Mouse (Mus musculus) cerebellum, adult 8-10 months (tissue): ENCODE results near the gene Tmem125.
"Not testable (repeated sequence)": the region's sequence is repeated elsewhere in the genome, so short reads cannot be mapped to it uniquely, and the experiment has no call there.

Source experiments
- DNase-seq: peaks from one replicate; pipeline ENCODE4 v3.0.0; 2022

The Tmem125 gene

DNA sequence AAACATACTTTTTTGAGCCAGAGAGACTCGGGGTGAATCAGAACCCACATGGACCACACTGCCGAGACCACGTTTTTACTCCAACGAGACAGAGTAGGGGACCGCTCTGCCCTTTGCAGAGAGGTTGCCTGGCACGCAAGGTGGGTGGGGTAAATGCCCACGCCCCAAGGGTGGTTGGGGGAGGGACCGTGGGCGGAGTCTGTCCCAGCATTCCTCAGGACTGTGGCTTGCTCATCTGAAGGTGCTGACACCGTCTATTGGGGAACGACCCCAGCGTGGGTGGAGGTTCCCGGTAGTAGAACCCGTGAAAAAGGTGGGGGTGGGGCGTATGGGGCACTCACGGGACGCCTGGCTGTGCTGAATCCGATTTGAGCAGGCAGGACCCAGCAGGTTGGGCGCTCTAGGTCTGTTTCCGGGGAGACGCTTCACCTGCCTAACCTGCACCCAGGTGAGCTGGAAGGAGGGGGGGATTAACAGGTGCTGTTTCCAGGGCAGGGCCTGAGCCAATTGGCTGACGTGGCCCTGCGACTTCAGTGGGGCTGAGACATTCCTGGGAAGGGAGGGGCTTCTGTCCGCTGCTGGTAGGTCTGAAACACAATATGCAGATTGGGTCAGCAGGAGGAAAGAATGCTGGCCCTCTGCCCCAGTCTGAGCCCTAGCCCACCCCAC is at the start of gene Tmem125:
Gene Tmem125, minus strand, starts transcription at position 453 of the 669 bp plus-strand sequence.
- DNase-seq: no peak

DNA sequence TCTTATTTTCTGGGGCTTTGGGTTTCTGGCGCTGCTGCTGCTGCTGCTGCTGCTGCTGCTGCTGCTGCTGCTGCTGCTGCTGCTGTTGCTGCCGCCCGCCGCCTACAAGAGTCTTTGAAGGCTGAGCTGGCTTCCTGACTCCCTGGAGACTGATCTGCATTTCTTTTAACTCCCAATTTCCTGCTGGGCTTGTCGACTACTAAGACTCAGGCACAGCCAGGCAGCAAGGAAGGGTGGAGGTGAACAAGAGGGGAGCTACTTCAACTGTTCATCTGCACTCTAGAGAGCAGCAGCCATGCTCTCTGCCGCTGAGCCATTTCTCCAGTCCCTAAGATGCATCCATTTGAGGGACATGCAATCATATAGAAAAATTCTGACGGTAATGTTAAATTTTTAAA is 45.9 kb upstream of the Tmem125 start:
- DNase-seq: no peak

DNA sequence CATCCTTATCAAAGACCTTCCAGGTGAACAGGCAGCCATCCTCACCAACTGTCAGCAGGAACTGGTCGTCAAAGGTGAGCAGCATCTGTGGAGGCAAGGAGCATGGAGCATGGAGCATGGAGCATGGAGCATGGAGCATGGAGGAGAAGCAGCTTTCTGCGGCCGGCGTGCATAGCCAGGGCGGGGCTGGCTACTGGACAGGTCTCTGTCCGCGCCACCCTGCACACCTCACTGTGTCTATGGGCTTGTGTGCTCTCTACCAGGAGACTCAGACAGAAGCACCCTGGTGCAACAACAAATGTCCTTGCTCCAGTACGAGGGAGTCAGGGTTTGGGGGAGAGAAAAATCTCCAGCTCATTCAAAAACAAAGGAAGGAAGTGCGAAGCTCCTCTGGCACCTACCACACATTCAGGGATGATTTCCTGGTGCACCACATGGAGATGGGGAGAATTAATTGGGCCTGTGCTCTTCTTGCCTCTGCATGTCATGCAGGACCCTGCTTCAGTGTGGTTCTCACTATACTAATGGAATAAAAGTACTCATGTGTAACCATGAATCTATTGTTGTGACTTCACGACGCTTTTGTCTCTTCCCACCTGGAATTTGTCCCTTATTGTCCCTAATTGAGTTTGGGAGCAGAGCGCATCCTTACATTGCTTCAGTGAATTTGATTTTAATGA is 45.3 kb upstream of the Tmem125 start:
- DNase-seq: no peak

DNA sequence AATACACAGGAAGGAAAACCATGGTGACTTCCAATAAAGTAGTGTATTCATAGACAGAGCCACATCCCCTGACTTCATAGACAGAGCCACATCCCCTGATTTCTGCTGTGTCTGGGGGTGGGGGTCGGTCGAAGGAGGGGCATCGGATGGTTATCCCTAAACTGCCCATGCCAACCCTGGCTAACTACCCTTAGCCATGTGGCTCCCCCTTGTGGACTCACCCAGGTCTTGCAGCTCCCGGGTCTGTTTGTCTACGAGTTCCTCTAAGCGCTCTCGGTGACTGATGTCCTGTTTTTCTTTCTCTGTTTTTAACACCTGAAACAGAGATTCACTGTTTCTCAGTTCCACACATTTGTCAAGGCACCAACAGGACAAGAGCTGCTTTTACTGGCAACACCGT is 38.8 kb upstream of the Tmem125 start:
- DNase-seq: no peak

DNA sequence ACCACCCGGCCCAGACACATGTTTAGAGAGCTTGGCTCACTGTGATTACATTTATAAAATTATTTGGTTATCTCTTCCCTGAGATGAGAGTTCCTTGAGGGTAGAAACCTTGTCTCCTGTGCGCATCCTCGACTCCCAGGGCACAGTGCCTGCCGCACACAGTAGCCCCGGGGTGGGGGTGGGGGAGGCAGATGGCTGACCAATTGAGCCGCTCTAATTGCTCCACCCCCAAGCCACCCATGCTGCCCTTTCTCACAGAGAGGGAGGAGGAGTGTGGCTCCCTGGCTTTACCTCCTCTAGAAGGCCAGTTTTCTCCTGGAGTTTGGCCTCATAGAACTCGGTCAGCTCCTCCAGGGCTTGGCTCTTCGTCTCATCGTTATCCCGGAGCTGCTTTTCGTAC is 37.7 kb upstream of the Tmem125 start:
- no peak for DNase-seq

DNA sequence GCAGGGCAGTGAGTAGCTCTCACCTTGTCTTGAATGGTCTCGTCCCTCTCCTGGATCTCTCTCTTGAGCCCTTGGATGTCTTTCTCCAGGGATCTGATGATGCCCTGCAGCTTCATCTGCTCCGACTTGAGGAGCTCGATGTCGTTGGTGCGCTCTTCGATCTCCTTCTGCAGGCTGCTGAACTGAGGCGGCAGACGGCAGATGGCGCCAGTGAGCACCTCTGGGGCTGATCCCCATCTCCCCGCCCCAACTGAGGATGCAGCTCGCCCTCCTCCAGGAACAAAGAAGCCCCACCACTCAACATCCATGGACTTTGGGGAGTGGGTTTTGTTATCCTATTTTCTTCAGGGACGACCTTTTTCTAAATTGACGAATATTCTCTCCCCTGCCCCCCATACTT is 35.5 kb upstream of the Tmem125 start:
- peak; percentile 6 for DNase-seq

DNA sequence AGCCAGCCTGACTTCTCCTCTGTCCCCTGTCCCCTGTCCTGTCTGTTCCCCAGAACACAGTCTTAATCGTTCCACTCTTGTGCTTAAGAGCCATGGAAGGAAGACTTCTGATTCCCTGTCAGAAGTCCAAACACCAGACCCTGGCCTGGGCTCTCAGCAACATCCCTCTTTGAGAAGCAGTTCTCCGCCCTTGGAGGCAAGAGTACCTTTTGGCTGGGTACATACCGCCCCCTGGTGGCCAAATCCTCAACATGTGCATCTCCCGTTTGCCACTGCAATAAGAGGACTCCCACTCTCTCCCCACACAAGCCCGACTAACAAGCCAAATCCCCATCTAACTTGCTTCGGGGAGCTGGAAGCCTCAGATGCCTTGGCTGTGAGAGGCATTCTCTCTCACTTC is 32.3 kb upstream of the Tmem125 start:
- peak; percentile 50 for DNase-seq

DNA sequence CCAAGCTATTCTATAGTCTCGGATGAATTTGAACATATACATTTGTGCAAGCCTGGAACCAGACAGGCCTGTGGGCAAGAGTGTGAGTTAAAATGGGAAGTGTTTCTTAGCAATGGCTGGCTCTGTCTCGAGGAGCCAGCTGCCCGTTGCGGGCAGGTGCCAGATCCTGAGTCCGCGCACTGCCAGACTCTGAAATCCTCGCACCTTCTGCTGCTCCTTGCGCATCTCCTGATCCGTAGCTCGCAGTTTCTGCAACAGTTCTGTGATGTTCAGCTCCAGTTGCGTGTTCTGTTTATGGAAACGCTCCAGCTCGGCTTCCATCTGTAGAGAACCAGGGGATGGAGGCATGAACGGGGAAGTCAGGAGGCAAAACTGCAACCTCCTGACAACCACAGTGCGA is 27.6 kb upstream of the Tmem125 start:
- DNase-seq: no peak

DNA sequence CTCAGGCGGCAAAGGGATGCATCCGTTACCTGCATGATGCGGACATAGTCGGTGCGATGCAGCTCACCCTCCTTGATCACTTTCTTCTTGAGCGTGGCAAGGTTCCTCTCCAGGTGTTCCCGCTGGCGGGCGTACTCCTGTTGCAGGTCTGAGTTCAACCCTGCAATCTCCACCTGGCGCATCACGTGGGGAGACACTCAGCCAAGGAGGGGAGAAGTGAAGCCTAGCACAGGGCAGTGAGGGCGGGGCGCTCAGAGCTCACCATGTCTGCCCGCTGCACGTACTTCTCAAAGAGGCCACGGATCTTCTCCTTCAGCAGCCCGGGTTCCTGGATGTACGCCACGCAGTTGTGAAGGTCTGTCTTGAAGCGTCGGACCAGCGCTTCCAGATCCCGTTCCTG is 25.5 kb upstream of the Tmem125 start:
- DNase-seq: no peak

DNA sequence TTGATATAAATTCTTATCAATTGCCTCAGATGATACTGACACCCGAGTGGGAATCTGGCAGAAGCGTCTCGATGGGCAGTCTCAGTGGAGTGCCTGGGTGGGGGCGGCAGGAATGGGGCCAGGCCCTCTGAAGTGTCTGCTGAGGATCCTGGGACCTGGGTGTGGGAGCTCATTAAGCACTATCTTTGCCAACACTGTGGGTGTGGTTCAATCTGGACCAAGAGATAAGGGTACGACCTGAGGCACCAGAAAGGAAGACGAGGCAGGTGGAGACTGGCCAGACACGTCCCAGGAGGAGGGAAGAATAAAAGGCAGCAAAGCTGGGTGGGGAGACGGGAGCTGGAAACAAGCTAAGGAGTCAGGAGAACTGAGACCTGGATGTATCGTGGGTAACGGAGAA is 24.9 kb upstream of the Tmem125 start:
- DNase-seq: no peak

DNA sequence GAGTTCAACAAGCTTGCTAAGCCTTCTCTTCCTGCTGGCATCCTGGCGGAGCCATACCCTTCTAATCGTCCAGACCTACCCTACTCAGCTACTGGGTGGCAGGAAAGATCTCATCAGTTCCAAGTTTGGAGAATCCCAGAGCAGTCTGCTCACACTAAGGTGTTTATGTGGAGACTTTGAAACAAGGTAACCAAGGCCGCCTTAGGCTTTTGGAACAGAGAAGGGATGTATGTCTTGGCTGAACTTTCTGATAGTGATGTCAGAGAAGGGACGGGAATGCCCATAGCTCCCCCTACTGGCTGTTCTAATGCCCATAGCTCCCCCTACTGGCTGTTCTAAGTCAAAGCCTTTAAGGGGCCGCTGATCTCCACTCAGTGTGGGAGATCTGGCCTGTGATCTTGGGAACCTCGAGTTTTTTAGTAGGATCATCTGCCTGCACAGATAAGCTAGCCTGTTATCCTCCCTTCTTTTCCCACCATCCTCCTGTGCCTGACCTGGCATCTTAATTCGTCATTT is 22.4 kb upstream of the Tmem125 start:
- DNase-seq: peak; percentile 5

DNA sequence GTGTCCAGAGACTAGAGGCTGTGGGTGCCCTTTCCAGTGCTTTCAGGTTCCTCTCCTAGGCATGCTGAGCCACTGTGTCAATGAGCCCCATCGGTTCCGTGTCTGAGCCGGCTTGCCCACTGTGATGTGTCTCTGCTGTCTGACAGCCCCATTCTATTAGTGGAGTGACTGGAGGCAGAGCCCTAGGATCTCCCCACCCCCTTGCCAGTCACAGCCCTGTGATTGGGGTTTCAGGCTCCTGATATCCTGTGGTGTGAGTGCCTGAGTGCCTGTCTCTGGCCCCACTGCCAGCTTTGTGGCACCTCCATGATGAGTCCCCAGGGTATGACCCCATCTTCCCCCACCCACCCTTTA is 21.1 kb upstream of the Tmem125 start:
- DNase-seq: no peak

DNA sequence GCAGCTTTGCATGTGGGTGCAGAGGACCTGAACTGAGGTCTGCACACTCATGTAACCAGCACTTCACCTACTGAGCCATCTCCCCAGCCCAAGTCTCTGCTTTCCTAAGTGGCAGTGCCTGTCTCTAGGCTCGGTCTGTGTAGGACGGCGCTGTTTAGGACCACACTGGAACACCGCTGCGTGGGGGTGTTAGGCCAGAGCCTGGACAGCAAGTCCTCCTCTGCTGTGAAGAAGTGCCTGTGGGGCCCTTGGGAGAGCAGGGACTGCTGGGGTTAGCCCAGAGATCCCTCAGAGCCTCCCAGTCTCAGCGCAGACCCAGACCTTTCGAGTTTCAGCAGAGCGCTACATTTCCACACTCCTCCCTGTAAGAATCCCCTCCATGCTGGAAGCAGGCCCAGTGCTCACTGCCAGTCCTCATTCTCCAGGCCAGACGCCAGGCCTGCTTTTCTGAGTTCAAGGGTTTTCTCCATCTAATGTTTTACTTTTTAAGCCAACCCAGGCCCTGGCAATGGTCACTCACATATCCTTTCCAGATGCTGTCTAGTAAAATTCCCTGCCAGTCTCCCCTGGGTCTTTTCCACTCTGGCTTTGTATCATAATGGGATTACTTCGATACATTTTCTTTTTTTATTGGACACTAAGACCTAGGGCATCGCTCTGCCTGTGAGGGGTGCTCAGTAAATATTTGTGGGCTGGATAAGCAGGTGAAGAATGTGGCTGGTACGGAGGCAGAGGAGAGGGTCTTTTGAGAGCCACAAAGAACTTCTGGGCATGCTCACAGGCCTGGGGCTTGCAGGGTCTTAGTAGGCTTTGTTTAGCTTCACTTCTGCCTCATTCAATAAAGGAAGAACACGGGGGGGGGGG is 20.4 kb upstream of the Tmem125 start:
- no peak for DNase-seq

DNA sequence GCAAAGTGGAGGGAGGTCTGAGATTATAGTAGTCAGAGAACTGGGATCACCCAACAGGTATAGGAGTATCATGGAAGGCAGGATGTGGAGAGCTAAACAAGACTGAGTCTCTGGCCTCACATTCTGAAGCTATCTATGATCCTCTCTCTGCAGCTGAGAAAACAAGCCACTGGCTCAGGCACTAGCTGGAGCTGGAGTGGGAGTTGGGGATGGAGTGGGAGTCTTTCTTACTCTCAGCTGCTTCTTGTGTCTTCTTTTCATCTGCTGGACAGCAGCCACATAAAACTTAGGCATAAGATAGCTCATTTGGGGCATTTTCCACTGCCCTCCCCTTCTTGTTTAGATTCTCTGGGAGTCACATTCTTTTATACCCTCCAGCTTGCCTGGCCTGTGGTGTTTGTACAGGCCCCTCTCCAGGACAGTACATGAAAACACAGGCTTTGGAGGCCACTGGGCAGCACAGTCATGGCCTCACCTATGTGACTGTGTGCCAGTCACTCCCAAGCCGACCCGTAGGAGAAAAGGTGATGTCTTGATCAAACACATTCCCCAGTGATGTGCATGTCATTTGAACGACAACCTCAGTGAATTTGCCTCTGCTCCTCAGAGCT is 9.3 kb upstream of the Tmem125 start:
- no peak for DNase-seq

DNA sequence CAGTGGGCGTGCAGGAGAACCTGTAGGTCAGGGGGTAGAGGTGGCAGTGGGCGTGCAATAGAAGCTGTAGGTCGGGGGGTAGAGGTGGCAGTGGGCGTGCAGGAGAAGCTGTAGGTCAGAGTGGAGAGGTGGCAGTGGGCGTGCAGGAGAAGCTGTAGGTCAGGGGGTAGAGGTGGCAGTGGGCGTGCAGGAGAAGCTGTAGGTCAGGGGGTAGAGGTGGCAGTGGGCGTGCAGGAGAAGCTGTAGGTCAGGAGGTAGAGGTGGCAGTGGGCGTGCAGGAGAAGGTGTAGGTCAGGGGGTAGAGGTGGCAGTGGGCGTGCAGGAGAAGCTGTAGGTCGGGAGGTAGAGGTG is 4.3 kb upstream of the Tmem125 start:
- DNase-seq: not testable (repeated sequence)

DNA sequence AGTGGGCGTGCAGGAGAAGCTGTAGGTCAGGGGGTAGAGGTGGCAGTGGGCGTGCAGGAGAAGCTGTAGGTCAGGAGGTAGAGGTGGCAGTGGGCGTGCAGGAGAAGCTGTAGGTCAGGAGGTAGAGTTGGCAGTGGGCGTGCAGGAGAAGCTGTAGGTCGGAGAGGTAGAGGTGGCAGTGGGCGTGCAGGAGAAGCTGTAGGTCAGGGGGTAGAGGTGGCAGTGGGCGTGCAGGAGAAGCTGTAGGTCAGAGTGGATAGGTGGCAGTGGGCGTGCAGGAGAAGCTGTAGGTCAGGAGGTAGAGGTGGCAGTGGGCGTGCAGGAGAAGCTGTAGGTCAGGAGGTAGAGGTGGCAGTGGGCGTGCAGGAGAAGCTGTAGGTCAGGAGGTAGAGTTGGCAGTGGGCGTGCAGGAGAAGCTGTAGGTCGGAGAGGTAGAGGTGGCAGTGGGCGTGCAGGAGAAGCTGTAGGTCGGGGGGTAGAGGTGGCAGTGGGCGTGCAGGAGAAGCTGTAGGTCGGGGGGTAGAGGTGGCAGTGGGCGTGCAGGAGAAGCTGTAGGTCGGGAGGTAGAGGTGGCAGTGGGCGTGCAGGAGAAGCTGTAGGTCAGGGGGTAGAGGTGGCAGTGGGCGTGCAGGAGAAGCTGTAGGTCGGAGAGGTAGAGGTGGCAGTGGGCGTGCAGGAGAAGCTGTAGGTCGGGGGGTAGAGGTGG is 3.7 kb upstream of the Tmem125 start:
- peak; percentile 32 for DNase-seq

DNA sequence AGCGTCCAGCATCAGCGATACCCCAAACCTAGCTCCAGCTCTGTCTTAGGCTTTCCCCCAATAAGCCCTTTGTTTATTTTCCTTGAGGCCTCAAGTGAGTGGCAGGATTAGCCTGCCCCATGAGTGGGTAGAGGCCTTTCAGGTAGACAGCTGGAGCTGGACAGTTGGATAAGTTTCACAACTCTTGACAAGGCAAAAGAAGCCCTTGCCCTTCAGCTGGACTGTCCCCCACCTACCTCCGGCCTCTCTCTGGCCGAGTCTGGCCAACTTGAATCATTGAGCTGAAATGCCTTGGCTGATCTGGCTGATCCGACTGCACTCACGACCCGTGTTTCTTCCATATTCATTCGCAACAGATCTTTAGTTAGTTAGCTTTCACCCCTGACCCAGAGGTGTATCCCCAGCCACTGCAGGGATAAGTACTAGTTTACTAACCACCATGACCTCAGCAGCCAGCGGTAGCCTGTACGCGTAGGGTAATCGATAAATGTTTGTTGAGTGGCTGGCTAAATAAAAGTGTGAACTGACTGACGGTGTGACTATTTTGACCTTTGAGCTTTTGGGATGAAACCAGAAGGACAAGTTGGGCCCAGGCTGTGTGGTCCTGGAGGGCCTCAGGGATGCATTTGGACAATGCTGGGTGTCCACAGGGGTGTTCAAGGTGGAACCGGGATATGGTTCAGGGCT is 740 bp upstream of the Tmem125 start:
- DNase-seq: no peak

DNA sequence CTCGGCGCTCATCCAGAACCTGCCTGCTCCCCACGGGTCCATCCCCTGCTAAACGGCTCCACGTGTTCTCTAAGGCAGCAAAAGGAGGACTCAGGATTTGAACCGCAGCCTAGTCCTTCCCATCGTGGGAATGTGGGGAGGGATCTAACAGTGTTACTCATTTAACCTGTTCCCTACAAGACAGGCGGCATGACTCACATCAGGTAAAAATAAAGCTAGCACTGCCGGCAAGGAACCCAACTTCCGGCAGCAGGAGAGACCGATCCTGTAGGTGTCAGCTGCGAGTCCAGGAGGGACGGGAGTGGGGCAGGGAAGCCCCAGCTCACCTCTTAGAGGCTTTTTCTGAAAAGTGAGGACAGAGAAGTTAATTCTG is 700 bp downstream of the Tmem125 start:
- DNase-seq: no peak

DNA sequence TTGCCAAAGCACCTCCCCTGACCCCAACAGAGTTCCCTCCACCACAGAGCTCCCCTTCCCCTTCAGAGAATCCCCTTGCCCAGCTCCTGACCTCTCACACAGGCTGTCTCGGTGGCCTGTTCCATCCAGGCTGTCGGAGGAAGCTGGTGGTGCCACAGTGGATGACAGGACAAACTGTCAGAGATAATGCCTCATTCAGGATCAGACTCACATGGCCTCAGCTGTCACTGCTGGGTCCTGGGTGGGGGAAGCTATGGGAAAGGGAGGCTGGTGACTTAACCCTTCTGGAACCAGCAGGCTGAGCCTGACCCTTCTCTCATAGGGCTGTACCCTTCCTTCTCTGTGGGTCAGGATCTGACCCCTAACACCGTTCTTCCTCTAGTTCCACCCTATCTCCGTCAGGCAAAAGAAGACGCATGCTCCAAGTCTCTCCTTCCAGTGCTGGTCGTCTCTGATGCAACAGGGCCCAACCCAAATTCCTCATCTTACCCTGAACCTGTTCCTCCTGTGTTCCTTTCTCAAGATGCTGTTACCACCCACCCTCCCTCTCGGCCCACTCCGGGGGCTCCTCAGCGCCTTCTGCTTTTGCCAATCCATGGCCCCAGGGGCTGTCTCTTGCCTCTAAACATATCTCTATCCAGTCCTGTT is 1.2 kb downstream of the Tmem125 start:
- no peak for DNase-seq

DNA sequence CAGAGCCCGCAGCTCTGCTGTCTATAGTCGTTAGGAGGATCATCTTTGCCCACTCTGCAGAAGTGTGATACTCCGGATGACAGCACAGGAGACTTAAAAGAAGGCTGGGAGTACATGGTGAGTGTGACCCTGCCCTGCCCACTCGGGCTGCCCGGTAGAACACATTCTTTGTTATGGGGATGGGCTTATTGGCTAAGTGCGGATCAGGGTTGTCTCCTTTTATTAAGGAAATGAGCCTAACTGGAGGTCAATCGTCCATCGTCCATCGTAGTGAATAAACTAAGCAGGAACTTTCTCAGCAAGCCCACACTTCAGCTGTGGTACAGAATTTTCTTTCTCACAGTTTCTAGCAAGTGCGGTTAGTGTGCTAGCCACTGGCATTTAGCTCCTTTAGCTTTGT is 3.9 kb downstream of the Tmem125 start:
- no peak for DNase-seq

DNA sequence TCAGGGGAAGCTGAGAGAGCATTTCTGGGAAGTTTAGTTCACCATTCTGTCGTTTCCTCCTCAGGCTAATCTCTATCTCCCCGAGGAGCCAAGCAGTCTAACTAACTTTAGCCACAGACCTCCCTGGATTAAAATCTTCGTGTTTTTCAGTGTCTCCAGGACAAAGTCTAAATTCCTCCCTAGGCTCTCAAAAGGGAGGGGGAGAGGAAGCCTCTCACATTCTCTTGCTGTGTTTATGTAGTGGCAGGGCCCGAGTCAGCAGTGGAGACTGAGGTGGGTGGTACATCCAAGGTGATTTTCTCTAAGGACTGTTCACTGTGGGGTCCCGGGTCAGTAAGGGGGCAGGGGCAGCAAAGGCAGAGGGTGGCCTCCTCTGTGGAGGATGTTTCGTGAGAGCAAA is 6.0 kb downstream of the Tmem125 start:
- DNase-seq: no peak

DNA sequence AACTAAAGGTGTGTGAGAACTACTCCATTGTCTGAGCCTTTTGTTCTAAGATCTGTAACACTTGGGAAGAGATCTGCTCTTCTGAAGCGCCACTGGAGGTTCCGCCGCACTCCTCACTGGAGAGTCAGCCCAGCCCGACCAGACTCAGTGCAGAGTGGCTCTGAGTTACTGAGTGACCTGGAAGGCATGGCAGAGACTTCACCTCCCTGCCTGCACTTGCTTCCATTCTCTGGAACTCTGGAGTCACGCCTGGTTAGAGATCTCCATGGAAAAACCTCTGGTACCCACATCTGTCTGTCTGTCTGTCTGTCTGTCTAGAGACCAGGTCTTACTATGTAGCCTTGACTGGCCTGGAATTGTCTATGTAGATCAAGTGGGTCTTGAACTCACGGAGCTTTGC is 8.2 kb downstream of the Tmem125 start:
- DNase-seq: no peak
